Mouse (Mus musculus): ENCODE measurements around the gene Nek9.

The Nek9 gene

GRCm38 (mm10) chr12:85264940-85265339 is 74.2 kb downstream of the Nek9 start:
- DNase-seq (ENCODE audit: low read depth, low spot score): no peak

- DNase-seq (ENCODE audit: low read depth, low spot score): no peak
These were observed 74.6 kb downstream of the Nek9 start for GRCm38 (mm10) chr12:85264531-85264930.

- DNase-seq (ENCODE audit: low read depth, low spot score): no peak
These were observed 76.0 kb downstream of the Nek9 start for GRCm38 (mm10) chr12:85263190-85263589.

GRCm38 (mm10) chr12:85262489-85262888 is 76.7 kb downstream of the Nek9 start:
- DNase-seq (ENCODE audit: low read depth, low spot score): no peak

GRCm38 (mm10) chr12:85257008-85257639 is 82.0 kb downstream of the Nek9 start:
- DNase-seq (ENCODE audit: low read depth, low spot score): no peak

- no peak for DNase-seq (ENCODE audit: low read depth, low spot score)
These were observed 82.9 kb downstream of the Nek9 start for GRCm38 (mm10) chr12:85256074-85256751.

GRCm38 (mm10) chr12:85252083-85252482 is 87.1 kb downstream of the Nek9 start:
- DNase-seq (ENCODE audit: low read depth, low spot score): no peak
